Mouse (Mus musculus): ENCODE results near the gene Aldh3b3. TPM values are rescaled to one million over a fixed set of nuclear protein-coding genes. Genes with fewer than 3 reads are reported as not detected.

Gene Aldh3b3
- total RNA-seq, 2 experiments from 2014 or later = not detected

DNA sequence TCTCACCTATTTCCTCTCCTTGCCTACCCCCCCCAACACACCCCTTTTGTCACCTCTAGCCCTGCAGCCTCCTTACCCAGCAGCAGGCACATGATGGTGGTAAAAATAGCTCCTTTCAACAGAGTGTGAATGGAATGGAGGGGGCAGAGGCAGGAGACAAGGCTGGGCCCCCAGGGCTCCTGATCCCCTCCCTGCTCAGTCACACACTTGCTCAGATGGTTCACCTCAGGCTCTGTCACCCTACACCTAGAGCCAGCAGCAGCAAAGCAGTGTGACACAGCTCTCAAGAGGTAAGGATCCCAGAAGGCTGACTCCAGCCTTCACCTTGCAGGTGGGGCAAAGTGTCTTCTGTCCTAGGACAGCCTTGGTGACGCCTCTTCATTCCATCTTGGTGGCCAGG, 44.7 kb downstream of the Aldh3b3 start, which contains the start of gene Doc2g:
Gene Doc2g, plus strand, starts transcription at position 202 of the 400 bp plus-strand sequence.
- no peak for DNase-seq

- DNase-seq = no peak
Observed at GRCm38 (mm10) chr19:4003641-4004040, 45.2 kb downstream of the Aldh3b3 start.

GRCm38 (mm10) chr19:4004331-4004730, 45.9 kb downstream of the Aldh3b3 start:
- no peak for DNase-seq

DNA sequence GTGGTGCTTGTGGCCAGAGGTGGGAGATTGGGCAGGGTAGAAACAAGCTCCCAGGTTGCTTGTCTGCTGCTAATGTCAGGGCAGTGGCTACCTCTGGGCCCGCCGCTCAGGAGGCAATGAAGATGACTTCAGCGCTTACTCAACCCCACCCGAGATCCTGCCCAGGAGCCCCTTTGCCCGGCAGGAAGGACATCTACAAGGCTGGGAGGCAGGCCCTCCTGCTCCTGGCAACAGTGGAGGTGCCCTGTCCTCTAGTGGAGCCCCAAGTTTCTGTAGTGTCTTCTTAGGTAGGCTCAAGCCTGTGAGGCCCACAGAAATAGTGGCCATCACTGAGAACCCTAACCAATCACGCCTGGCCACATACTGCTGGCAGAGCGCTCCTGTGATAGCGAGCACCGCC, 46.6 kb downstream of the Aldh3b3 start:
- no peak for DNase-seq

DNA sequence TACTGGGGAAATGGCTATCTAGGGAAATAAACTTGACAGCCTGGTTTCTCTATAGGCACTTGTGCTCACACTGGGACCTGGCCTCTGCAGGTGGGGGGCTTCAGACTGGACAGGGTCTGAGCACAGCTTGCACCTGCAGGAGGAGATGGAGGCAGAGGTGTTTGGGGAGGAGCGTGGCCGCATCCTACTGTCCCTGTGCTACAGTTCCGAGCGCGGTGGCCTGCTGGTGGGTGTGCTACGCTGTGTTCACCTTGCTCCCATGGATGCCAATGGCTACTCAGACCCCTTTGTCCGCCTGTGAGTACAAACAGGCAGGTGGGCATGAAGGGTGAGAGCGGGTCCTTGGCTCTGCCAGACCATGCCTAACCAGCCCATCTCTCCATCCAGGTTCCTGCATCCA, 47.5 kb downstream of the Aldh3b3 start:
- no peak for DNase-seq

DNA sequence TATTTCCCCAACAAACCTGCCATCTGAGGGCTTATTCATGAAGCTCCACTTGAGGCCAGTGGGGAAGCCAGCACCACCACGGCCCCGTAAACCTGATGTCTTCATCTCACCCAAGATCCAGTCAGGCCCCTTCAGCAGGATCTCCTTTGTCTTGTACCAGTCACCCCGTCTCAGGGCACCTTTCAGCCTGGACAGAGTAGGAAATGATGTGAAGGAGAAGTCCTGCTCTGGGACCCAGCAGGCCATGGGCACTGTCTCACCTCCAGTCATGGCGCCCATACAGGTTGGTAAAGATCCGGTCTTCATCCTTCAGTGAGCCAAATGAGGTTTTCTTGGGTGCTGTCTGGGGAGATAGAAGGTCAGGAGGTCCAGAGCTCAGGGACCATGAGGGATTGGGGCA, 52.6 kb downstream of the Aldh3b3 start:
- DNase-seq = no peak

- peak; percentile 89 for DNase-seq
Observed at GRCm38 (mm10) chr19:4012432-4013022, 54.1 kb downstream of the Aldh3b3 start, which contains the start of gene Ndufv1. Ndufv1 (minus strand) TSS chr19:4012806.

- DNase-seq = no peak
Observed at GRCm38 (mm10) chr19:4013066-4013465, 54.6 kb downstream of the Aldh3b3 start.

- no peak for DNase-seq
Observed at GRCm38 (mm10) chr19:4014802-4015201, 56.4 kb downstream of the Aldh3b3 start.

- no peak for DNase-seq
Observed at GRCm38 (mm10) chr19:4015635-4016034, 57.2 kb downstream of the Aldh3b3 start.

DNA sequence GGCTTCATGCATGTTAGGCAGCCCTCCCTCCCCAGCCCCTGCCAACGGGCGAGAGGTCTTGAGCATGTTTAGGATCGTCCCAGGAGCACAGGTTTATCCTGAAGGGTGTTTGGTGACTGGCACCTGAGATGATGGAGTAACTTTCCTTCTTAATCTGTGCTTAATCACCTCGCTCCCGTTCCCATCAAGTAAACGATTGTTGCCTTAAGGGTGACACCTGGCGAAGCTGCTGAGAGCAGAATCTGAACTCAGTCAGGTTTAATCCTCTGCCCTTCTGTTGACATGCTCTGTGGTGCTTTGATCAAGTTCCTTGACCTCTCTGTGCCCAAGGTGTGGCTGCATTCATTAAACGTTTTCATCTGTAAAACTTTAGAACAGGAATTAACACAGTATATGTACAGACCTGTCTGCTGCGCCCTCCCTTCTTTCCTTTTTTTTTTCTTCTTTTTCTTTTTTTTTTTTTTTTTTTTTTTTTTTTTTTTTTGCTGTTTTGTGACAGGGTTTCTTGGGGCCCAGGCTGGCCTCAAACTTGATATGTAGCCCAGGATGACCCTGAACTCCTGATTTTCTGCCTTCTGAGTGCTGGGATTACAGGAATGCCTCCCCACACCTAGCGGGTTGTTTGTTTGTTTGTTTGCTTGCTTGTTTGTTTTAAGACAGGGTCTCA, 59.6 kb downstream of the Aldh3b3 start:
- no peak for DNase-seq

DNA sequence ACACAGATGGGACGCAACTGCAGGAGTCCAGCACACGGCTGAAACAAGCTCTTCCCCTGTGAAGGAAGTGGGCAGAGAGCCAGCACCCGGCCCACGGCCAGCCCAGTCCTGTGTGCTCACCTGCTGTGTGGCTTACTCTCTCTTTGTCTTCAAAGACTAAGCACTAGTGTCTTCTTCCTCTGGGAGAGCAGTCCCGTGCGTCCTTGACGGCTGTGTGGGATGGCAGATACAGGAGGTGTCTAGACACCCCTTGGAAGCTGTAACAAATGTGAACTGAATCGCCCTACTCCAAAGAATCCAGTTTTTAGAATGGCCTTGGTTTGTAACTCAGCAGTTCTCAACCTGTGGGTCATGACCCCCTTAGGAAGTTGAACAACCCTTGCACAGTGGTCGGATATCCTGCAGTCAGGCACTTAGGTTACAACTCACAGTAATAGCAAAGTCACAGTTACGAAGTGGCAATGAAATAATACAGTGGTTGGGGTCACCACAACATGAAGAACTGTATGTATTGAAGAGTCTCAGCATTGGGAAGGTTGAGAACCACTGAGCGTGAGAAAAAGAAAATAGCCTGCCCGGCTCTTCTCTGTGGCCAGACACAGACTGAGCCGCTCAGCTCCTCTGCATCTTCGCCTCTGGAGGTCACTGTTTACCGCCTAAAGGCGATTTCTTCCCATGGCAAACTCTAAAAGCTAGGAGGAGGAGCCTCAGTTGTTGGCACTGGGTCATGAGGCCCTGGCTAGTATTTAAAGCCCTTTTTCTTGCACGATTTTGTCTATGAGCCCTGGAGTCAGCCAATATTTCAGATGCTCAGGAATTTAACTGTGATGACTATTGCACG, 60.5 kb downstream of the Aldh3b3 start:
- DNase-seq = peak; percentile 75

Other genes with a start within 250 kb of the Aldh3b3 start
- gene Kmt5b, start 191.2 kb upstream of the Aldh3b3 start, total RNA-seq (2021) = 10 to 100 TPM; 25.0 to 32.5 TPM
- 1 to 10 TPM; 6.0 to 7.0 TPM for gene Chka, start 106.9 kb upstream of the Aldh3b3 start, total RNA-seq (2021)
- gene Tcirg1, start 51.5 kb upstream of the Aldh3b3 start, total RNA-seq (2021) = 10 to 100 TPM; 13.6 to 31.1 TPM
- gene Ndufs8, start 45.9 kb upstream of the Aldh3b3 start, total RNA-seq (2021) = 100 to 1,000 TPM; 181 to 205 TPM
- 1 to 10 TPM; 4.2 to 5.7 TPM for gene Aldh3b1, start 28.8 kb upstream of the Aldh3b3 start, total RNA-seq (2021)
- 10 to 100 TPM; 19.6 to 20.1 TPM for gene Unc93b1, start 23.5 kb upstream of the Aldh3b3 start, total RNA-seq (2021)
- 1 to 10 TPM in 1 of 2 experiments, under 1 TPM in 1; 0.63 to 1.0 TPM for gene Aldh3b2, start 13.7 kb downstream of the Aldh3b3 start, total RNA-seq (2021)
- gene Acy3, start 27.9 kb downstream of the Aldh3b3 start, total RNA-seq (2021) = 1 to 10 TPM; 4.8 to 5.3 TPM
- gene Tbx10, start 34.1 kb downstream of the Aldh3b3 start, total RNA-seq (2021) = not detected
- gene Nudt8, start 41.9 kb downstream of the Aldh3b3 start, total RNA-seq (2021) = 10 to 100 TPM; 18.3 to 20.2 TPM
- under 1 TPM; 0.23 to 0.47 TPM for gene Gm49405, start 42.0 kb downstream of the Aldh3b3 start, total RNA-seq (2021)
- 1 to 10 TPM in 1 of 2 experiments, under 1 TPM in 1; 0.66 to 1.2 TPM for gene Doc2g, start 44.7 kb downstream of the Aldh3b3 start, total RNA-seq (2021)
- gene Ndufv1, start 54.2 kb downstream of the Aldh3b3 start, total RNA-seq (2021) = 100 to 1,000 TPM; 297 to 355 TPM
- gene Gstp1, start 79.3 kb downstream of the Aldh3b3 start, total RNA-seq (2021) = 100 to 1,000 TPM; 220 to 231 TPM
- gene Gstp2, start 87.4 kb downstream of the Aldh3b3 start, total RNA-seq (2021) = 10 to 100 TPM; 61.6 to 63.6 TPM
- under 1 TPM in 1 of 2 experiments, not detected in 1; 0.79 TPM for gene Gstp3, start 100.9 kb downstream of the Aldh3b3 start, total RNA-seq (2021)
- not detected for gene Cabp2, start 122.9 kb downstream of the Aldh3b3 start, total RNA-seq (2021)
- 10 to 100 TPM; 18.1 to 18.2 TPM for gene Cdk2ap2, start 138.5 kb downstream of the Aldh3b3 start, total RNA-seq (2021)
- gene Pitpnm1, start 141.4 kb downstream of the Aldh3b3 start, total RNA-seq (2021) = 1 to 10 TPM; 4.2 to 5.5 TPM
- gene Aip, start 167.2 kb downstream of the Aldh3b3 start, total RNA-seq (2021) = 10 to 100 TPM; 46.5 to 47.1 TPM
- not detected for gene Gpr152, start 181.1 kb downstream of the Aldh3b3 start, total RNA-seq (2021)
- gene Cabp4, start 185.4 kb downstream of the Aldh3b3 start, total RNA-seq (2021) = not detected
- 10 to 100 TPM; 41.1 to 48.6 TPM for gene Coro1b, start 190.0 kb downstream of the Aldh3b3 start, total RNA-seq (2021)
- gene Ptprcap, start 195.0 kb downstream of the Aldh3b3 start, total RNA-seq (2021) = 1 to 10 TPM in 1 of 2 experiments, under 1 TPM in 1; 0.49 to 2.0 TPM
- gene Rps6kb2, start 204.7 kb downstream of the Aldh3b3 start, total RNA-seq (2021) = 10 to 100 TPM; 25.3 to 30.9 TPM
- gene Carns1, start 216.8 kb downstream of the Aldh3b3 start, total RNA-seq (2021) = 10 to 100 TPM; 33.1 to 47.1 TPM
- 1 to 10 TPM; 3.2 to 3.8 TPM for gene Tbc1d10c, start 232.6 kb downstream of the Aldh3b3 start, total RNA-seq (2021)
- 100 to 1,000 TPM; 339 to 348 TPM for gene Ppp1ca, start 233.4 kb downstream of the Aldh3b3 start, total RNA-seq (2021)
- 1 to 10 TPM; 4.1 to 6.0 TPM for gene Rad9a, start 243.0 kb downstream of the Aldh3b3 start, total RNA-seq (2021)

Measured in gastrocnemius, postnatal 10 days (tissue).